Mouse (Mus musculus) forelimb bud, embryonic 11.5 days (tissue): ENCODE results near the gene Hunk.

Experiments used
- DNase-seq: peaks from one replicate; pipeline ENCODE4 v3.0.0-alpha.2; 2012; ENCODE audit warnings: low read depth, low spot score

The Hunk gene

GRCm38 (mm10) chr16:90385688-90386513 is at the start of gene Hunk:
Gene Hunk (plus strand): TSS chr16:90386013.
- peak; percentile 84 for DNase-seq

- no peak for DNase-seq
These were observed 46.8 kb upstream of the Hunk start for GRCm38 (mm10) chr16:90339026-90339425.

GRCm38 (mm10) chr16:90341086-90341485 is 44.7 kb upstream of the Hunk start:
- DNase-seq = no peak

GRCm38 (mm10) chr16:90349700-90350548 is 35.9 kb upstream of the Hunk start:
- no peak for DNase-seq

GRCm38 (mm10) chr16:90351726-90352125 is 34.1 kb upstream of the Hunk start:
- no peak for DNase-seq

- DNase-seq = no peak
These were observed 33.1 kb upstream of the Hunk start for GRCm38 (mm10) chr16:90352691-90353090.

GRCm38 (mm10) chr16:90353156-90353555 is 32.7 kb upstream of the Hunk start:
- DNase-seq = no peak

GRCm38 (mm10) chr16:90359329-90359728 is 26.5 kb upstream of the Hunk start:
- no peak for DNase-seq

- DNase-seq = peak; percentile 21
These were observed 26.1 kb upstream of the Hunk start for GRCm38 (mm10) chr16:90359750-90360149.

- DNase-seq = no peak
These were observed 25.5 kb upstream of the Hunk start for GRCm38 (mm10) chr16:90360327-90360726.

GRCm38 (mm10) chr16:90362926-90363325 is 22.9 kb upstream of the Hunk start:
- DNase-seq = no peak

GRCm38 (mm10) chr16:90379897-90380296 is 5.9 kb upstream of the Hunk start:
- peak; percentile 76 for DNase-seq

GRCm38 (mm10) chr16:90381633-90382032 is 4.2 kb upstream of the Hunk start:
- DNase-seq = no peak

- no peak for DNase-seq
These were observed 3.0 kb upstream of the Hunk start for GRCm38 (mm10) chr16:90382701-90383280.

- no peak for DNase-seq
These were observed 1.8 kb upstream of the Hunk start for GRCm38 (mm10) chr16:90384058-90384457.

GRCm38 (mm10) chr16:90384846-90385245 is 967 bp upstream of the Hunk start:
- DNase-seq = no peak

- no peak for DNase-seq
These were observed 506 bp upstream of the Hunk start for GRCm38 (mm10) chr16:90385326-90385687.

- peak; percentile 74 for DNase-seq
These were observed 824 bp downstream of the Hunk start for GRCm38 (mm10) chr16:90386514-90387160.

- peak; percentile 51 for DNase-seq
These were observed 1.4 kb downstream of the Hunk start for GRCm38 (mm10) chr16:90387161-90387671.

- no peak for DNase-seq
These were observed 2.1 kb downstream of the Hunk start for GRCm38 (mm10) chr16:90387961-90388360.

GRCm38 (mm10) chr16:90389103-90389750 is 3.4 kb downstream of the Hunk start:
- DNase-seq = no peak
